Mouse (Mus musculus) lung, embryonic 15.5 days (tissue): ENCODE measurements around the gene Olfr1032. TPM values are rescaled to one million over a fixed set of nuclear protein-coding genes. Genes with fewer than 3 reads are reported as not detected.
"Not testable (repeated sequence)": the region's sequence is repeated elsewhere in the genome, so short reads cannot be mapped to it uniquely, and the experiment has no call there.

Experiments used
- ATAC-seq: fragments of 200-750 bp; cut with Nextera tagmentation; 2 replicates; pipeline ENCODE4 v1.8.0; 2017; ENCODE audit warnings: moderate number of reproducible peaks, borderline replicate concordance; ENCODE audit not compliant: low FRiP score, low TSS enrichment; ENCODE audit errors: extremely low read depth
- H3K27ac ChIP-seq: fragments of 300-500 bp; sonication (generic); 2 replicates; pipeline ENCODE4 v1.5.1; 2015; ENCODE audit warnings: moderate library complexity, mild to moderate bottlenecking, inconsistent platforms
- H3K27me3 ChIP-seq: fragments of 300-500 bp; sonication (generic); 2 replicates; pipeline ENCODE4 v1.6.1; 2015; ENCODE audit warnings: inconsistent platforms
- H3K36me3 ChIP-seq: fragments of 300-500 bp; sonication (generic); 2 replicates; pipeline ENCODE4 v1.6.1; 2015; ENCODE audit warnings: inconsistent platforms
- H3K4me1 ChIP-seq: fragments of 300-500 bp; sonication (generic); 2 replicates; pipeline ENCODE4 v1.6.1; 2015; ENCODE audit warnings: inconsistent platforms
- H3K4me2 ChIP-seq: fragments of 300-500 bp; sonication (generic); 2 replicates; pipeline ENCODE4 v1.6.1; 2015; ENCODE audit warnings: inconsistent platforms, mild to moderate bottlenecking, moderate library complexity
- H3K4me3 ChIP-seq: fragments of 300-500 bp; sonication (generic); 2 replicates; pipeline ENCODE4 v1.5.1; 2015; ENCODE audit warnings: mild to moderate bottlenecking, inconsistent platforms
- H3K9ac ChIP-seq: fragments of 300-500 bp; sonication (generic); 2 replicates; pipeline ENCODE4 v1.6.1; 2015; ENCODE audit warnings: inconsistent platforms
- H3K9me3 ChIP-seq: fragments of 300-500 bp; sonication (generic); 2 replicates; pipeline ENCODE4 v1.6.1; 2016; ENCODE audit warnings: inconsistent platforms
- WGBS: fragments of 180-500 bp; shearing (Covaris S2); methylation state at CpG from one replicate; pipeline ENCODE4 v1.1.7; 2015; 5-methylcytosine and 5-hydroxymethylcytosine counted together
- polyA plus RNA-seq: library from polyadenylated mRNA; unstranded; fragments of >200 nt; fragmentation: Nextera tagmentation; extraction: Ambion mirVana; gene quantifications from 2 replicates; pipeline ENCODE4 v1.2.1, GENCODE M21; 2015

The Olfr1032 gene
- not detected in 2 replicates for polyA plus RNA-seq

DNA sequence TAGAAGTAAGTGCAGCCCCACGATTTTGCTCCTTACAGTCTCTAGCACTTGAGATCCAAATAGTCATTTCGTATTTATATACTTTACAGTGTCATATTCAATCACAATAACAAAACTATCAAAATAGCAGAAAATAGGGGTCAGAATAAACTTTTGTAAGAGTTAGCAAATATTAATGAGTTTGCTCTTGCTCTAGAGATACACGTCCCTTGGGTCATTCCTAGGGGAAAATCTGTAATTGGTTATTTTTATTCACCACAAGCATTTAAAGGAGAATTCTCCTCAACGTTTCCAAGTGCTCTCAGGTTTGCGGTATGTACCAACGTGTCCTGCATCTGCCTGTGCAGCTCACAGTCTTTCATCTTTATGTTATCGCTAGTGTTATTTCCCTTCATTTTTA lies at the start of gene Olfr1032:
Gene Olfr1032 (plus strand): TSS at position 301 of the 400 bp plus-strand sequence.
- Histone ChIP-seq H3K27me3 (no peaks in the 10 kb centered on the region), H3K9me3 (no peaks in the 10 kb centered on the region), H3K4me3 (no peak within 1 kb of the TSS), H3K36me3 (no peaks in the 10 kb centered on the region), H3K4me1 (no peaks in the 10 kb centered on the region), H3K4me2 (no peak within 1 kb of the TSS), H3K27ac (no peak within 1 kb of the TSS), H3K9ac (no peak within 1 kb of the TSS)
- 81% methylated on average over 7 of the region's 7 CpGs for WGBS
- ATAC-seq: no peak

- H3K4me3 ChIP-seq: no peak within 1 kb of the TSS
- ATAC-seq: no peak
- H3K4me2 ChIP-seq: no peak within 1 kb of the TSS
- no peaks in the 10 kb centered on the region for H3K36me3 ChIP-seq
- H3K27ac ChIP-seq: no peak within 1 kb of the TSS
- 89% methylated on average over 2 of the region's 2 CpGs for WGBS
- no peaks in the 10 kb centered on the region for H3K4me1 ChIP-seq
- no peaks in the 10 kb centered on the region for H3K27me3 ChIP-seq
- no peaks in the 10 kb centered on the region for H3K9me3 ChIP-seq
- H3K9ac ChIP-seq: no peak within 1 kb of the TSS
These were observed 31.7 kb upstream of the Olfr1032 start, which contains the start of gene Olfr1029 for GRCm38 (mm10) chr2:85973595-85973994. Gene Olfr1029 (plus strand): TSS chr2:85973895.

DNA sequence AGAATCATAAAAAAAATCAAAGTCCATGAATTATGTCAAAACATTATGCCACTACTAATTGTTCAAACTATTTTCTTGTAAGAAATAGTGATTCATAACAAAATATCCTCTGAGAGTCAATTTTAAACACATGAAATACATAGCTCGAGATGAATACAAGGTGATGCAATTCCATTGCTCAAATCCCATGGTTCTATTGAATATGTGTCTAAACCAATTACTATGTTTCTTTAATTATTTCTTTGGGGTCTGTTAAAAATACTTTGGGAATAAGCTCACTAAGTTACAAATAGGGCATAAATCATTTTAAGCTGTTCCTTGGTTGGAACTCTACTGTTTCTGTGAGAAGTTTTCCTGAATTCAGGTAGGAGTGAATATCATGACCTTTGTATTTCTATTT lies 26.4 kb upstream of the Olfr1032 start, which contains the start of gene Olfr1030:
Gene Olfr1030 (plus strand): TSS at position 301 of the 400 bp plus-strand sequence.
- Histone ChIP-seq H3K36me3 (no peaks in the 10 kb centered on the region), H3K9ac (no peak within 1 kb of the TSS), H3K4me3 (no peak within 1 kb of the TSS), H3K27me3 (no peaks in the 10 kb centered on the region), H3K4me1 (no peaks in the 10 kb centered on the region), H3K9me3 (no peaks in the 10 kb centered on the region), H3K27ac (no peak within 1 kb of the TSS), H3K4me2 (no peak within 1 kb of the TSS)
- WGBS: 55% methylated on average over 1 of the region's 1 CpGs
- ATAC-seq: no peak

GRCm38 (mm10) chr2:85990004-85990403 lies 15.3 kb upstream of the Olfr1032 start, which contains the start of gene Olfr1031:
Gene Olfr1031 (plus strand): TSS chr2:85990304.
- 51% methylated on average over 3 of the region's 3 CpGs for WGBS
- H3K4me3 ChIP-seq: no peak within 1 kb of the TSS
- no peak within 1 kb of the TSS for H3K27ac ChIP-seq
- H3K36me3 ChIP-seq: no peaks in the 10 kb centered on the region
- H3K9me3 ChIP-seq: no peaks in the 10 kb centered on the region
- no peak within 1 kb of the TSS for H3K9ac ChIP-seq
- no peak for ATAC-seq
- H3K27me3 ChIP-seq: no peaks in the 10 kb centered on the region
- no peak within 1 kb of the TSS for H3K4me2 ChIP-seq
- H3K4me1 ChIP-seq: no peaks in the 10 kb centered on the region

DNA sequence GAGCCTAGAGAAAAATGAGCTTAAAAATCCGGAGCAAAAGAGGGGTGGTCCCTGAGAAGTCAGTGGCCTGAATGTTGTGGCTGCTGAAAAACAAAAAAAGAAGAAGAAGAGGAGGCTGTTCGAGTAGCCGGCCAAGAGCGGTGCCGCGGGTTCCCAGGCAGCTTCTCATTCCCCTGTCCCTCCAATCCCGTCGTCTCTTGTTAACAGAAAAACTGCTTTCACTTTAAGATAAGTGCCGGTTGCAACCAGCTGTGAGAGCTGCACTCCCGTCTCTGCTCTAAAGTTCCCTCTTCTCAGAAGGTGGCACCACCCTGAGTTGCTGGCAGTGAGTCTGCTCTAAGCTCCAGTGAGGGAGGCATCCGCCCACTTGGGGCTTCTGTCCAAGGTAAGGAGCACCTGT lies 15.1 kb downstream of the Olfr1032 start, which contains the start of gene Olfr1033:
Gene Olfr1033 (plus strand): TSS at position 228 of the 400 bp plus-strand sequence.
- not testable (repeated sequence) for H3K27me3 ChIP-seq, H3K4me1 ChIP-seq, H3K9ac ChIP-seq, H3K9me3 ChIP-seq, ATAC-seq, H3K36me3 ChIP-seq
- Histone ChIP-seq H3K4me2 (peak within 1 kb of the TSS; percentile 48), H3K27ac (0 out of 2 replicates have a peak within 1 kb of the TSS, but pooled peaks have one; percentile 44), H3K4me3 (peak within 1 kb of the TSS; percentile 38)
- 5% methylated on average over 11 of the region's 11 CpGs for WGBS

DNA sequence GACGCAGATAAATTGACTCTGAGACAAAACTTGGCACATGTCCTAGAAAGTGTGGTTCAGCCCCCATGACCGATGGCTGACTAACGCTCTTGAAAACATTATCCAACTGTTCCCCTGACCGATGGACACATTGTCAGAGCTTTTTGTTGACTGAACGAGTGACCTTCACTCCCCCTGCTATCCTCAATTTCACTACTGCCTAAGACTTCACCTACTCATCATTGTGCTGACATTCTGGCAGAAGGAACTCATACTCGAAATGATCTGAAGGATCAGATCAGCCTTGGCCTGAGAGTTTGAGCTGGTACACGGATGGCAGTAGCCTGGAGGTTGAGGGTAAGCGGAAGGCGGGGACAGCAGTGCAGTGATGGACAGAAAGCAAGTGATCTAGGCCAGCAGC lies 16.2 kb downstream of the Olfr1032 start:
- not testable (repeated sequence) for H3K36me3 ChIP-seq, ATAC-seq, H3K9ac ChIP-seq, H3K27me3 ChIP-seq, H3K27ac ChIP-seq, H3K9me3 ChIP-seq, H3K4me2 ChIP-seq, H3K4me3 ChIP-seq, H3K4me1 ChIP-seq
- WGBS: 35% methylated on average over 6 of the region's 9 CpGs

GRCm38 (mm10) chr2:86045561-86045960 lies 40.2 kb downstream of the Olfr1032 start, which contains the start of gene Olfr1034:
Gene Olfr1034 (plus strand): TSS chr2:86045861.
- Histone ChIP-seq H3K4me2 (no peak within 1 kb of the TSS), H3K4me1 (no peaks in the 10 kb centered on the region), H3K27me3 (no peaks in the 10 kb centered on the region), H3K36me3 (no peaks in the 10 kb centered on the region), H3K4me3 (no peak within 1 kb of the TSS), H3K9me3 (no peaks in the 10 kb centered on the region), H3K9ac (no peak within 1 kb of the TSS), H3K27ac (no peak within 1 kb of the TSS)
- ATAC-seq: no peak

DNA sequence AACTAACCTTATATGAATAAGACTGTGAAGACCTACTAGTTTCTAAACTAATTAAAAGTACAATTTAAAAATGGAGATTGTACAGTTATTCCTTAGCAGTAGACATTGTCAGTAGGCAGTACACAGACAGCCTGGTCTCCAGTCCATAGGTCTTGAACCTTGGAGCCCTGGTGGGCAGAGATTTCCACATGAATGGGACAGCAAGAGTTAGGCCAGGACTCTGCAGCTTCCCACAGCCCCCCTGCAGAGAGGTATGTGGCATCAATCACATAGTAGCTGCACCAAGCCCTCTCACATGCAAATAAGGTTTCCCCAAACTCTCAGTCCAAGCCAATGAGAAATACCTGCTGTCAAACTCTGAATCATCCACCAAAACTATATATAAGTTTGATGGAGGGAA lies 45.4 kb downstream of the Olfr1032 start:
- not testable (repeated sequence) for H3K4me1 ChIP-seq, H3K4me2 ChIP-seq, H3K36me3 ChIP-seq, ATAC-seq, H3K4me3 ChIP-seq, H3K27me3 ChIP-seq, H3K9ac ChIP-seq, H3K27ac ChIP-seq, H3K9me3 ChIP-seq

Other genes starting within 250 kb of the Olfr1032 start
- not detected in 2 replicates for gene Olfr1012, start 242.8 kb upstream of the Olfr1032 start, polyA plus RNA-seq
- not detected in 2 replicates for gene Olfr1013, start 238.4 kb upstream of the Olfr1032 start, polyA plus RNA-seq
- gene Olfr1014, start 232.8 kb upstream of the Olfr1032 start, polyA plus RNA-seq: not detected in 2 replicates
- not detected in 2 replicates for gene Olfr1015, start 223.5 kb upstream of the Olfr1032 start, polyA plus RNA-seq
- not detected in 2 replicates for gene Olfr1016, start 203.0 kb upstream of the Olfr1032 start, polyA plus RNA-seq
- not detected in 2 replicates for gene Olfr1018, start 187.1 kb upstream of the Olfr1032 start, polyA plus RNA-seq
- gene Olfr1019, start 160.1 kb upstream of the Olfr1032 start, polyA plus RNA-seq: not detected in 2 replicates
- not detected in 2 replicates for gene Olfr1020, start 158.5 kb upstream of the Olfr1032 start, polyA plus RNA-seq
- not detected in 2 replicates for gene Olfr1022, start 136.9 kb upstream of the Olfr1032 start, polyA plus RNA-seq
- not detected in 2 replicates for gene Olfr1023, start 119.9 kb upstream of the Olfr1032 start, polyA plus RNA-seq
- not detected in 2 replicates for gene Olfr1024, start 100.5 kb upstream of the Olfr1032 start, polyA plus RNA-seq
- gene Olfr1025-ps1, start 90.3 kb upstream of the Olfr1032 start, polyA plus RNA-seq: not detected in 2 replicates
- not detected in 2 replicates for gene Olfr1026, start 84.0 kb upstream of the Olfr1032 start, polyA plus RNA-seq
- gene Olfr1028, start 55.1 kb upstream of the Olfr1032 start, polyA plus RNA-seq: not detected in 2 replicates
- not detected in 2 replicates for gene Olfr1029, start 31.6 kb upstream of the Olfr1032 start, polyA plus RNA-seq
- gene Olfr1030, start 26.3 kb upstream of the Olfr1032 start, polyA plus RNA-seq: not detected in 2 replicates
- gene Olfr1031, start 15.2 kb upstream of the Olfr1032 start, polyA plus RNA-seq: not detected in 2 replicates
- gene Olfr1033, start 15.1 kb downstream of the Olfr1032 start, polyA plus RNA-seq: 2.3 and 3.1 TPM in 2 replicates
- gene Olfr1034, start 40.3 kb downstream of the Olfr1032 start, polyA plus RNA-seq: not detected in 2 replicates
- not detected in 2 replicates for gene Olfr1036, start 68.5 kb downstream of the Olfr1032 start, polyA plus RNA-seq
- not detected in 2 replicates for gene Olfr1037, start 81.8 kb downstream of the Olfr1032 start, polyA plus RNA-seq
- not detected in 2 replicates for gene Olfr1039, start 130.4 kb downstream of the Olfr1032 start, polyA plus RNA-seq
- not detected in 2 replicates for gene Olfr1040, start 141.2 kb downstream of the Olfr1032 start, polyA plus RNA-seq
- gene Olfr1042, start 156.3 kb downstream of the Olfr1032 start, polyA plus RNA-seq: not detected in 2 replicates
- not detected in 2 replicates for gene Olfr1043, start 162.0 kb downstream of the Olfr1032 start, polyA plus RNA-seq
- gene Olfr1044, start 172.3 kb downstream of the Olfr1032 start, polyA plus RNA-seq: not detected in 2 replicates
- not detected in 2 replicates for gene Olfr52, start 180.1 kb downstream of the Olfr1032 start, polyA plus RNA-seq
- gene Olfr1045, start 197.5 kb downstream of the Olfr1032 start, polyA plus RNA-seq: not detected in 2 replicates
- not detected in 2 replicates for gene Olfr1046, start 213.8 kb downstream of the Olfr1032 start, polyA plus RNA-seq
- not detected in 2 replicates for gene Olfr1047, start 225.9 kb downstream of the Olfr1032 start, polyA plus RNA-seq
- not detected in 2 replicates for gene Olfr1048, start 234.7 kb downstream of the Olfr1032 start, polyA plus RNA-seq